Mouse (Mus musculus) spleen, adult 2 months (tissue): ENCODE results near the gene Olfr699. TPM values are rescaled to one million over a fixed set of nuclear protein-coding genes. Genes with fewer than 3 reads are reported as not detected.

Source experiments
- DNase-seq, 2 experiments: peaks; one replicate each; pipeline versions ENCODE4 v3.0.0 to v3.0.0-alpha.2; 2012 to 2021; ENCODE audit warnings: low spot score in 2 of 2, low read depth in 1 of 2
- H3K27ac ChIP-seq: fragments of 200-500 bp; 2 replicates; pipeline ENCODE4 v1.5.1; 2012; ENCODE audit warnings: low read length, inconsistent platforms; ENCODE audit not compliant: insufficient read depth
- H3K27me3 ChIP-seq: fragments of 200-500 bp; 2 replicates; pipeline ENCODE4 v1.6.1; 2012; ENCODE audit warnings: mild to moderate bottlenecking, moderate library complexity, low read length, inconsistent platforms; ENCODE audit not compliant: control insufficient read depth, insufficient read depth
- H3K36me3 ChIP-seq: fragments of 200-500 bp; 2 replicates; pipeline ENCODE4 v1.6.1; 2012; ENCODE audit warnings: mild to moderate bottlenecking, low read length, inconsistent platforms; ENCODE audit not compliant: control insufficient read depth, insufficient read depth
- H3K4me1 ChIP-seq: fragments of 200-500 bp; 2 replicates; pipeline ENCODE4 v1.6.1; 2011; ENCODE audit warnings: inconsistent platforms; ENCODE audit not compliant: control insufficient read depth, insufficient read depth, insufficient read length
- H3K4me3 ChIP-seq: fragments of 200-500 bp; 2 replicates; pipeline ENCODE4 v1.5.1; 2011; ENCODE audit warnings: mild to moderate bottlenecking, inconsistent platforms; ENCODE audit not compliant: insufficient read depth, insufficient read length; ENCODE audit errors: extremely low read depth
- CTCF ChIP-seq: fragments of 200-500 bp; IDR thresholded peaks from 2 replicates; pipeline ENCODE4 v1.5.1; 2011; ENCODE audit warnings: mild to moderate bottlenecking, inconsistent platforms; ENCODE audit not compliant: insufficient read depth, insufficient read length, insufficient replicate concordance; ENCODE audit errors: extremely low read depth
- POLR2A ChIP-seq: fragments of 200-500 bp; IDR thresholded peaks from 2 replicates; pipeline ENCODE4 v1.6.1; 2011; ENCODE audit warnings: low read depth, low read length, inconsistent platforms
- WGBS: fragments of 180-500 bp; shearing (Covaris S2); methylation state at CpG from one replicate; pipeline ENCODE4 v1.1.7; 2018; 5-methylcytosine and 5-hydroxymethylcytosine counted together
- polyA plus RNA-seq: library from polyadenylated mRNA; depleted of rRNA; stranded (reverse); fragments of >200 nt; gene quantifications from 2 replicates; pipeline ENCODE4 v1.2.3, GENCODE M21; 2012; rRNA removed

The Olfr699 gene
- polyA plus RNA-seq, 1 experiment, result not detected

DNA sequence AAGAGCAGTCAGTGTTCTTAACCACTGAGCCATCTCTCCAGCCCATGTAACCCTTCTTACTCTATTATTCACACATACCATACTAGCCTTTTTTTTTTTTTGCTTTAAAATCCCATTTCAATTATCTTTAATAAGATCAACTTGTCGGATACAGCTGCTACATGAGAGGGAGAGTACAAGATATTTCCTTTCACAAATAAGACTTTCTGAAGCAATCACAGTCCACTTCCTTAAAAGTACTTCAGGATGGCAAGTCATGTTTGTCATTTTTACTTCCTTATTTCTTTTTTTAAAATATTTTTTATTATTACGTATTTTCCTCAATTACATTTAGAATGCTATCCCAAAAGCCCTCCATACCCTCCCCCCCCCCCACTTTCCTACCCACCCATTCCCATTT, 34.2 kb downstream of the Olfr699 start:
- TF ChIP-seq POLR2A (no peak), CTCF (no peak)
- H3K27ac ChIP-seq, result no peak overlapping the region
- WGBS, result 50% methylated on average over 2 of the region's 2 CpGs

DNA sequence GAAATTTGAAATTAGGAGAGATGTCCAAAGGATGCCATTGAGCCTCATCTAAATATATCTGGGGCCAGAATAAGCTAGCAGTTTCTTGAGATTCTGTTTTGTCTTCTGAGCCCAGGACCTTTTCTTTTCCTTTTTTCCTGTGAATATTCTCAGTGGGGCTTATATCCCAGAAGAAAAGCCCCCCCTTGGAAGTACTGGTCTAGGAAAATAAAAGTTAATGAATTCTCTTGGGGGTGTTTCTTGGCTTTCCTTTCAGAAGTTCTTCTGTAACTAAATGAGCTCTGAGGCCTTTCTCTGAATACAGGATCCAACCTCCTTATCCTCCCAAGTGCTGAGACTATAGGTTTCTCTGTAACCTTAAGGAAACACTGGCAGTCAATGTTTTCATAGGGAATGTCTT, 37.7 kb downstream of the Olfr699 start, which contains the start of gene Olfr698:
TSS of gene Olfr698 (minus strand) at position 101 of the 400 bp plus-strand sequence.
- no peak for DNase-seq
- no peak within 1 kb of the TSS for H3K27ac ChIP-seq

More for the DNA sequence above, 34.2 kb downstream of the Olfr699 start:
- no peaks in the 10 kb centered on the region for H3K36me3 ChIP-seq
- H3K4me1 ChIP-seq, result no peaks in the 10 kb centered on the region
- DNase-seq, result no peak
- H3K4me3 ChIP-seq, result no peak overlapping the region
- no peaks in the 10 kb centered on the region for H3K27me3 ChIP-seq

DNA sequence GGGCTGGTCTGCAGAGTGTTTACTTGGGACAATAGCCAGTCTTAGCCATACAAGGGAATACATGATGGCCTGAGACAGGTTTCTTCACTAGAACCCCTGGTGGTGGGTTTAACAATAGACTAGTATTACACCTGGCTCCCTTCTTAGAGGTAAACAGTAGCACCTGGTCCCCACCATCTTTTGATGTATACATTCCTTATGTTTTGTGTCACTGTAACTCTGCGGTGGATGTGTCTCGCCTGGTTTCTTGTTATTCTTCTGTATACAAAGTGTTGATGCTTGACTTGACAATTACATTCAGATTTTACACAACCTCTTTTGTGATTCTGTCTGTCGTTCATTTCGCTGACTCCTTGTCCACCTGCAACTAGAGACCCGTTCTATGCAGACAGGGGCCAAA, 47.2 kb downstream of the Olfr699 start:
- Histone ChIP-seq H3K4me3 (no peak overlapping the region), H3K27me3 (no peaks in the 10 kb centered on the region), H3K27ac (no peak overlapping the region), H3K4me1 (no peaks in the 10 kb centered on the region), H3K36me3 (no peaks in the 10 kb centered on the region)
- TF ChIP-seq POLR2A (no peak), CTCF (no peak)
- WGBS, result 94% methylated on average over 5 of the region's 5 CpGs
- no peak for DNase-seq

More for the DNA sequence above, 37.7 kb downstream of the Olfr699 start, which contains the start of gene Olfr698:
- TF ChIP-seq CTCF, result no peak
- TF ChIP-seq POLR2A, result no peak
- Histone ChIP-seq H3K36me3 (no peaks in the 10 kb centered on the region), H3K4me3 (no peak within 1 kb of the TSS), H3K27me3 (no peaks in the 10 kb centered on the region), H3K4me1 (no peaks in the 10 kb centered on the region)

DNA sequence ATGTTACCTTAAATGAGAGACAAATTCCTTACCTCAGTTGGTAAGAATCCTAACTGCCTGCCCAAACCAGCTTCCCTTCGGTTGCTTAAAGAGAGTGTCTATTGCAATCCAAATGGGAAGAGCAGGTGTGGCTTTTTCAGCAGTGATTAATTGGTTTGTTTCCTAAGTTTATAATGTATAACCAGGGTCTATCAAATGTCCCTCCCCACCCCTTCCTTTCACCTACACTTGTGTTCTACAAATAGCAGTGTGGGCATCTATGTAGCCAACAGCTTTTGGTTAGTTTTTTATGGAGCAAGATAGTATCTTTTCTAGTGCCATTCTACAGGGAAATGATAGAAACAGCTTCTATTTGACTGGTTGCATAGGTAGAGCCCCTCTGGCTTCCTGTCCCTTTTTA, 50.7 kb downstream of the Olfr699 start, which contains the start of gene Olfr697:
TSS of gene Olfr697 (minus strand) at position 101 of the 400 bp plus-strand sequence.
- no peak for DNase-seq
- TF ChIP-seq POLR2A, result no peak
- TF ChIP-seq CTCF, result no peak
- H3K36me3 ChIP-seq, result no peaks in the 10 kb centered on the region
- WGBS, result 97% methylated on average over 1 of the region's 1 CpGs
- no peaks in the 10 kb centered on the region for H3K4me1 ChIP-seq
- no peak within 1 kb of the TSS for H3K27ac ChIP-seq
- no peaks in the 10 kb centered on the region for H3K27me3 ChIP-seq
- H3K4me3 ChIP-seq, result no peak within 1 kb of the TSS

Other genes starting within 250 kb of the Olfr699 start
- not detected in 2 replicates for gene Olfr693, start 112.6 kb downstream of the Olfr699 start, polyA plus RNA-seq
- not detected in 2 replicates for gene Olfr694, start 101.4 kb downstream of the Olfr699 start, polyA plus RNA-seq
- not detected in 2 replicates for gene Olfr695, start 76.8 kb downstream of the Olfr699 start, polyA plus RNA-seq
- not detected in 2 replicates for gene Olfr697, start 50.8 kb downstream of the Olfr699 start, polyA plus RNA-seq
- gene Olfr698, start 37.8 kb downstream of the Olfr699 start, polyA plus RNA-seq, result not detected in 2 replicates
- gene Olfr700, start 15.6 kb upstream of the Olfr699 start, polyA plus RNA-seq, result not detected in 2 replicates
- gene Olfr701, start 20.9 kb upstream of the Olfr699 start, polyA plus RNA-seq, result not detected in 2 replicates
- not detected in 2 replicates for gene Olfr702, start 40.7 kb upstream of the Olfr699 start, polyA plus RNA-seq
- gene Olfr703, start 50.2 kb upstream of the Olfr699 start, polyA plus RNA-seq, result not detected in 2 replicates
- not detected in 2 replicates for gene Olfr704, start 70.0 kb upstream of the Olfr699 start, polyA plus RNA-seq
- gene Olfr705, start 83.7 kb upstream of the Olfr699 start, polyA plus RNA-seq, result not detected in 2 replicates
- gene Olfr706, start 95.0 kb upstream of the Olfr699 start, polyA plus RNA-seq, result not detected in 2 replicates
- gene Olfr707, start 108.0 kb upstream of the Olfr699 start, polyA plus RNA-seq, result not detected in 2 replicates
- gene Olfr1532-ps1, start 114.8 kb upstream of the Olfr699 start, polyA plus RNA-seq, result not detected in 2 replicates
- gene Olfr709-ps1, start 139.0 kb upstream of the Olfr699 start, polyA plus RNA-seq, result not detected in 2 replicates
- gene Olfr710, start 155.1 kb upstream of the Olfr699 start, polyA plus RNA-seq, result not detected in 2 replicates
- not detected in 2 replicates for gene Olfr6, start 170.7 kb upstream of the Olfr699 start, polyA plus RNA-seq
- not detected in 2 replicates for gene Olfr711, start 182.3 kb upstream of the Olfr699 start, polyA plus RNA-seq
- gene Olfr2, start 212.9 kb upstream of the Olfr699 start, polyA plus RNA-seq, result not detected in 2 replicates
- not detected in 2 replicates for gene Olfr713, start 238.0 kb upstream of the Olfr699 start, polyA plus RNA-seq